Comparison of ENCODE assay signal across 29 mouse cellular contexts in genomic region chr11:101950021-101950420, GRCm38 (mm10). TPM values are rescaled to one million over a fixed set of nuclear protein-coding genes. Genes with fewer than 3 reads are reported as not detected.
A peak's percentile ranks its signal among the peaks of the same experiment; 100 is the strongest.
DNase-seq lines count a peak whose midpoint lies in the region; TF ChIP-seq lines count a peak whose summit lies in the region.
"Had no signal": no experiment of that assay in that cellular context is flagged by ENCODE, and none has a peak within 500 bp of the region (broad histone marks: within the 10 kb centered on the region; RNA-seq: fewer than 3 reads in every experiment).

No protein-coding gene starts in this region.

- no peaks in the 10 kb centered on the region for H3K9me3 ChIP-seq in heart, embryonic 10.5 days
- H3K9me3 ChIP-seq: embryonic facial prominence, embryonic 13.5 days; embryonic facial prominence, embryonic 15.5 days; forebrain, embryonic 10.5 days; forebrain, embryonic 12.5 days; G1E had no signal

- WGBS in cerebellum, adult 2 months: 30% methylated on average over 5 of the region's 5 CpGs
- WGBS in heart, embryonic 10.5 days: 63% methylated on average over 5 of the region's 5 CpGs

- no peak overlapping the region for H3K27ac ChIP-seq in cerebellum, adult 2 months (ENCODE audit: insufficient read depth, low read length)
- 0 out of 2 replicates have a peak overlapping the region, but pooled peaks have one; percentile 7 for H3K27ac ChIP-seq in heart, embryonic 10.5 days
- H3K27ac ChIP-seq: embryonic facial prominence, embryonic 13.5 days; embryonic facial prominence, embryonic 15.5 days; forebrain, embryonic 10.5 days; forebrain, embryonic 12.5 days had no signal

- H3K4me1 ChIP-seq in cerebellum, adult 2 months (ENCODE audit: control insufficient read depth, insufficient read depth, low read length): peaks cover 9% of the 10 kb centered on the region
- peaks cover 54% of the 10 kb centered on the region for H3K4me1 ChIP-seq in heart, embryonic 10.5 days

- H3K36me3 ChIP-seq in heart, embryonic 10.5 days: no peaks in the 10 kb centered on the region
- H3K36me3 ChIP-seq: embryonic facial prominence, embryonic 13.5 days; embryonic facial prominence, embryonic 15.5 days; forebrain, embryonic 10.5 days; forebrain, embryonic 12.5 days; G1E had no signal

- TF ChIP-seq POLR2A in cerebellum, adult 2 months (IDR thresholded peaks at IDR 0.05; ENCODE audit: borderline replicate concordance, insufficient read depth, low read length): no peak

- no peak for TF ChIP-seq CTCF in cerebellum, adult 2 months (IDR thresholded peaks at IDR 0.05; ENCODE audit: borderline replicate concordance, insufficient read depth, low read depth, low read length)

- no peak overlapping the region for H3K4me3 ChIP-seq in cerebellum, adult 2 months (replicated peaks; ENCODE audit: insufficient read depth, low read depth, low read length)
- no peak overlapping the region for H3K4me3 ChIP-seq in heart, embryonic 10.5 days
- H3K4me3 ChIP-seq: embryonic facial prominence, embryonic 13.5 days; embryonic facial prominence, embryonic 15.5 days; erythroblast, embryonic 14.5 days; forebrain, embryonic 10.5 days; forebrain, embryonic 12.5 days had no signal

- H3K27me3 ChIP-seq in cerebellum, adult 2 months (ENCODE audit: control insufficient read depth, insufficient read depth, low read length): no peaks in the 10 kb centered on the region
- H3K27me3 ChIP-seq in heart, embryonic 10.5 days (ENCODE audit: insufficient read depth, poor library complexity, severe bottlenecking): peaks cover 14% of the 10 kb centered on the region; the same call in 1 of the 2 replicates
- H3K27me3 ChIP-seq: embryonic facial prominence, embryonic 13.5 days; embryonic facial prominence, embryonic 15.5 days had no signal

- DNase-seq in cerebellum, adult 2 months: peak; percentile 20 to 47
- no peak for DNase-seq in cerebellum, adult 8-10 months
- peak; percentile 42 to 49 for DNase-seq in cerebellum, postnatal 25 days
- no peak for DNase-seq in cerebellum, adult 18-20 months
- DNase-seq in heart, embryonic 10.5 days (ENCODE audit: low spot score): no peak
- no peak for DNase-seq in heart, postnatal 10 days
- DNase-seq: adrenal gland, adult 8-10 months; adrenal gland, postnatal 14 days; adrenal gland, postnatal 36 days; B cell, adult 2 months; cerebellum, adult 11 months; cerebellum, adult 9-11 months; embryo, embryonic 11 days had no signal

- intact Hi-C loops in heart, postnatal 10 days (cut with DNase I): no loop called here

RNA-seq across cellular contexts. Expression of gene Sost, which starts 16.8 kb away (rescaled TPM):
- 1.4 and 1.7 TPM in 2 replicates for polyA plus RNA-seq in cerebellum, adult 2 months (2012; rRNA removed)
- polyA plus RNA-seq in heart, embryonic 10.5 days (2016; fragmentation: Nextera tagmentation; extraction: Ambion mirVana): 0.36 and 0.96 TPM in 2 replicates
- 1 to 10 TPM; 1.5 to 2.2 TPM for total RNA-seq in heart, postnatal 10 days (2021)
- total RNA-seq: adrenal gland, adult 18-20 months; adrenal gland, adult 8-10 months; adrenal gland, postnatal 14 days; adrenal gland, postnatal 36 days; CH12.LX; common myeloid progenitor, adult 5-6 weeks; G1E had no signal
- polyA plus RNA-seq: activated CD4-positive, CD25-positive, alpha-beta regulatory T cell, adult 4 months; CD4-positive, CD25-positive, alpha-beta regulatory T cell, adult 4 months; embryonic facial prominence, embryonic 11.5 days; erythroblast, embryonic 14.5 days; forebrain, embryonic 10.5 days; forebrain, embryonic 14.5 days; forebrain, embryonic 16.5 days; G1E; Patski had no signal

RNA-seq across cellular contexts. Expression of gene Cfap97d1, which starts 34.1 kb away (rescaled TPM):
- polyA plus RNA-seq in cerebellum, adult 2 months (2012; rRNA removed): not detected in 2 replicates
- not detected in 2 replicates for polyA plus RNA-seq in heart, embryonic 10.5 days (2016; fragmentation: Nextera tagmentation; extraction: Ambion mirVana)
- total RNA-seq in heart, postnatal 10 days (2021): not detected
- total RNA-seq: adrenal gland, adult 18-20 months; adrenal gland, adult 8-10 months; adrenal gland, postnatal 14 days; adrenal gland, postnatal 36 days; CH12.LX; common myeloid progenitor, adult 5-6 weeks; G1E had no signal
- polyA plus RNA-seq: activated CD4-positive, CD25-positive, alpha-beta regulatory T cell, adult 4 months; brain, embryonic 14.5 days; CD4-positive, CD25-positive, alpha-beta regulatory T cell, adult 4 months; embryonic facial prominence, embryonic 11.5 days; embryonic facial prominence, embryonic 13.5 days; embryonic facial prominence, embryonic 15.5 days; erythroblast, embryonic 14.5 days; forebrain, embryonic 10.5 days; forebrain, embryonic 12.5 days; forebrain, embryonic 14.5 days; forebrain, embryonic 16.5 days; G1E; Patski had no signal

RNA-seq across cellular contexts. Expression of gene Dusp3, which starts 36.8 kb away (rescaled TPM):
- polyA plus RNA-seq in cerebellum, adult 2 months (2012; rRNA removed): 86.0 and 98.5 TPM in 2 replicates
- polyA plus RNA-seq in heart, embryonic 10.5 days (2016; fragmentation: Nextera tagmentation; extraction: Ambion mirVana): 32.3 and 47.3 TPM in 2 replicates
- 100 to 1,000 TPM; 145 to 170 TPM for total RNA-seq in heart, postnatal 10 days (2021)

RNA-seq across cellular contexts. Expression of gene Meox1, which starts 55.8 kb away (rescaled TPM):
- 1.5 and 1.8 TPM in 2 replicates for polyA plus RNA-seq in cerebellum, adult 2 months (2012; rRNA removed)
- 5.7 and 8.2 TPM in 2 replicates for polyA plus RNA-seq in heart, embryonic 10.5 days (2016; fragmentation: Nextera tagmentation; extraction: Ambion mirVana)
- 10 to 100 TPM; 23.7 to 27.5 TPM for total RNA-seq in heart, postnatal 10 days (2021)
- total RNA-seq: CH12.LX; common myeloid progenitor, adult 5-6 weeks; G1E had no signal
- polyA plus RNA-seq: activated CD4-positive, CD25-positive, alpha-beta regulatory T cell, adult 4 months; CD4-positive, CD25-positive, alpha-beta regulatory T cell, adult 4 months; erythroblast, embryonic 14.5 days; G1E had no signal

Comparison
In these comparisons a context has a peak if more than half of its experiments do, and no peak if none do; other contexts are left out.
1. DNase-seq: peak in cerebellum, adult 2 months (2 of 2) and cerebellum, postnatal 25 days (2 of 2); none in cerebellum, adult 8-10 months (single experiment), cerebellum, adult 18-20 months (0 of 2), heart, embryonic 10.5 days (single experiment) and heart, postnatal 10 days (0 of 2).